Mouse (Mus musculus) heart, embryonic 11.5 days (tissue): Measurements from ENCODE around the gene Gm5294. TPM values are rescaled to one million over a fixed set of nuclear protein-coding genes. Genes with fewer than 3 reads are reported as not detected.

Source experiments
- ATAC-seq: fragments of 200-750 bp; cut with Nextera tagmentation; replicated peaks from 2 replicates; pipeline ENCODE4 v1.8.0; 2017; ENCODE audit warnings: moderate library complexity; ENCODE audit not compliant: insufficient number of reproducible peaks, low FRiP score, low TSS enrichment
- H3K27ac ChIP-seq: fragments of 300-500 bp; sonication (generic); 2 replicates; pipeline ENCODE4 v1.5.1; 2014; ENCODE audit warnings: mild to moderate bottlenecking, low read depth, low read length
- H3K27me3 ChIP-seq: fragments of 300-500 bp; sonication (generic); 2 replicates; pipeline ENCODE4 v1.6.1; 2014; ENCODE audit warnings: mild to moderate bottlenecking, low read length, mixed read lengths; ENCODE audit not compliant: control insufficient read depth, insufficient read depth
- H3K36me3 ChIP-seq: fragments of 300-500 bp; sonication (generic); 2 replicates; pipeline ENCODE4 v1.6.1; 2014; ENCODE audit warnings: mild to moderate bottlenecking, low read length, moderate library complexity, mixed read lengths; ENCODE audit not compliant: control insufficient read depth, insufficient read depth
- H3K4me1 ChIP-seq: fragments of 300-500 bp; sonication (generic); 2 replicates; pipeline ENCODE4 v1.6.1; 2014; ENCODE audit warnings: low read length; ENCODE audit not compliant: control insufficient read depth, insufficient read depth
- H3K4me2 ChIP-seq: fragments of 300-500 bp; sonication (generic); 2 replicates; pipeline ENCODE4 v1.6.1; 2014; ENCODE audit warnings: mild to moderate bottlenecking, moderate library complexity
- H3K4me3 ChIP-seq: fragments of 300-500 bp; sonication (generic); 2 replicates; pipeline ENCODE4 v1.5.1; 2014; ENCODE audit warnings: low read depth, low read length
- H3K9ac ChIP-seq: fragments of 300-500 bp; sonication (generic); 2 replicates; pipeline ENCODE4 v1.6.1; 2014; ENCODE audit warnings: mild to moderate bottlenecking, low read depth, low read length, moderate library complexity
- H3K9me3 ChIP-seq: fragments of 300-500 bp; sonication (generic); replicated peaks from 2 replicates; pipeline ENCODE4 v1.6.1; 2016; ENCODE audit warnings: low read length; ENCODE audit not compliant: control insufficient read depth
- WGBS: fragments of 180-500 bp; shearing (Covaris S2); extraction: QIAGEN DNeasy Blood & Tissue Kit; methylation state at CpG from one replicate; pipeline ENCODE4 v1.1.7; 2014; ENCODE audit not compliant: insufficient replicate concordance; 5-methylcytosine and 5-hydroxymethylcytosine counted together
- polyA plus RNA-seq: library from polyadenylated mRNA; unstranded; fragments of >200 nt; fragmentation: Nextera tagmentation; extraction: Ambion mirVana; gene quantifications from 2 replicates; pipeline ENCODE4 v1.2.1, GENCODE M21; 2014

The Gm5294 gene
- polyA plus RNA-seq, 1 experiment from 2014 or later: not detected

GRCm38 (mm10) chr5:138852151-138852550 is 32.3 kb downstream of the Gm5294 start:
- H3K4me3 ChIP-seq: no peak overlapping the region
- ATAC-seq: no peak
- H3K4me1 ChIP-seq: no peaks in the 10 kb centered on the region
- no peaks in the 10 kb centered on the region for H3K36me3 ChIP-seq
- H3K27ac ChIP-seq: no peak overlapping the region
- H3K4me2 ChIP-seq: no peak overlapping the region
- 60% methylated on average over 4 of the region's 4 CpGs for WGBS
- no peak overlapping the region for H3K9ac ChIP-seq
- H3K9me3 ChIP-seq: no peaks in the 10 kb centered on the region
- H3K27me3 ChIP-seq: no peaks in the 10 kb centered on the region

- Histone ChIP-seq H3K36me3 (no peaks in the 10 kb centered on the region), H3K9ac (no peak overlapping the region), H3K9me3 (no peaks in the 10 kb centered on the region), H3K4me3 (no peak overlapping the region), H3K27me3 (no peaks in the 10 kb centered on the region), H3K27ac (no peak overlapping the region), H3K4me2 (no peak overlapping the region), H3K4me1 (no peaks in the 10 kb centered on the region)
- 62% methylated on average over 2 of the region's 2 CpGs for WGBS
- ATAC-seq: no peak
Observed at GRCm38 (mm10) chr5:138853349-138853748, 33.5 kb downstream of the Gm5294 start.

- Histone ChIP-seq H3K4me2 (no peak overlapping the region), H3K36me3 (no peaks in the 10 kb centered on the region), H3K27me3 (no peaks in the 10 kb centered on the region), H3K4me3 (no peak overlapping the region), H3K9me3 (no peaks in the 10 kb centered on the region), H3K27ac (no peak overlapping the region), H3K4me1 (no peaks in the 10 kb centered on the region), H3K9ac (no peak overlapping the region)
- no peak for ATAC-seq
- WGBS: 31% methylated on average over 9 of the region's 9 CpGs
Observed at GRCm38 (mm10) chr5:138857010-138857617, 37.2 kb downstream of the Gm5294 start.

- H3K9ac ChIP-seq: no peak overlapping the region
Observed at GRCm38 (mm10) chr5:138857811-138858251, 38.0 kb downstream of the Gm5294 start.

GRCm38 (mm10) chr5:138863681-138864146 is 43.8 kb downstream of the Gm5294 start:
- no peak overlapping the region for H3K4me2 ChIP-seq
- 73% methylated on average over 7 of the region's 7 CpGs for WGBS
- H3K36me3 ChIP-seq: no peaks in the 10 kb centered on the region
- no peak overlapping the region for H3K4me3 ChIP-seq
- no peaks in the 10 kb centered on the region for H3K27me3 ChIP-seq
- no peaks in the 10 kb centered on the region for H3K9me3 ChIP-seq
- H3K4me1 ChIP-seq: no peaks in the 10 kb centered on the region
- no peak overlapping the region for H3K27ac ChIP-seq
- ATAC-seq: no peak
- no peak overlapping the region for H3K9ac ChIP-seq

More at GRCm38 (mm10) chr5:138857811-138858251, 38.0 kb downstream of the Gm5294 start:
- Histone ChIP-seq H3K27me3 (no peaks in the 10 kb centered on the region), H3K4me1 (no peaks in the 10 kb centered on the region), H3K4me2 (no peak overlapping the region), H3K27ac (no peak overlapping the region), H3K36me3 (no peaks in the 10 kb centered on the region), H3K4me3 (no peak overlapping the region), H3K9me3 (no peaks in the 10 kb centered on the region)
- 59% methylated on average over 13 of the region's 13 CpGs for WGBS
- ATAC-seq: no peak

GRCm38 (mm10) chr5:138864166-138864565 is 44.3 kb downstream of the Gm5294 start:
- no peaks in the 10 kb centered on the region for H3K9me3 ChIP-seq
- H3K27me3 ChIP-seq: no peaks in the 10 kb centered on the region
- no peaks in the 10 kb centered on the region for H3K4me1 ChIP-seq
- no peak overlapping the region for H3K4me2 ChIP-seq
- no peaks in the 10 kb centered on the region for H3K36me3 ChIP-seq
- no peak overlapping the region for H3K4me3 ChIP-seq
- no peak overlapping the region for H3K27ac ChIP-seq
- H3K9ac ChIP-seq: no peak overlapping the region
- no peak for ATAC-seq

- Histone ChIP-seq H3K36me3 (no peaks in the 10 kb centered on the region), H3K27ac (no peak overlapping the region), H3K4me2 (no peak overlapping the region), H3K4me3 (no peak overlapping the region), H3K27me3 (no peaks in the 10 kb centered on the region), H3K9me3 (no peaks in the 10 kb centered on the region), H3K9ac (no peak overlapping the region), H3K4me1 (no peaks in the 10 kb centered on the region)
- no peak for ATAC-seq
- 47% methylated on average over 7 of the region's 7 CpGs for WGBS
Observed at GRCm38 (mm10) chr5:138864880-138865279, 45.0 kb downstream of the Gm5294 start.

- Histone ChIP-seq H3K4me3 (no peak overlapping the region), H3K36me3 (no peaks in the 10 kb centered on the region), H3K9me3 (no peaks in the 10 kb centered on the region), H3K4me1 (no peaks in the 10 kb centered on the region), H3K27ac (no peak overlapping the region), H3K4me2 (no peak overlapping the region), H3K9ac (no peak overlapping the region), H3K27me3 (no peaks in the 10 kb centered on the region)
- no peak for ATAC-seq
- 41% methylated on average over 4 of the region's 4 CpGs for WGBS
Observed at GRCm38 (mm10) chr5:138865637-138866036, 45.8 kb downstream of the Gm5294 start.
